Mouse (Mus musculus) embryonic fibroblast, embryonic 13.5 days (primary cell): ENCODE measurements around the gene Mamdc2.

Source experiments
- CTCF ChIP-seq: IDR thresholded peaks from 2 replicates; pipeline ENCODE4 v1.5.1; 2011; ENCODE audit warnings: mild to moderate bottlenecking, control low read depth, low read length, moderate library complexity, borderline replicate concordance; ENCODE audit not compliant: insufficient read depth
- POLR2A ChIP-seq: IDR thresholded peaks from 2 replicates; pipeline ENCODE4 v1.6.1; 2011; ENCODE audit warnings: low read depth, mild to moderate bottlenecking, control low read depth, low read length, moderate library complexity

- TF ChIP-seq CTCF: no peak
- TF ChIP-seq POLR2A: no peak
Observed at GRCm38 (mm10) chr19:23487421-23487820, 39.2 kb upstream of the Mamdc2 start.
